Mouse (Mus musculus) kidney, adult 2 months (tissue): ENCODE measurements around the gene Rasal3.

Experiments used
- CTCF ChIP-seq: fragments of 200-500 bp; conservative IDR thresholded peaks from 2 replicates; pipeline ENCODE4 v1.5.1; 2011; ENCODE audit warnings: low read depth, mild to moderate bottlenecking, control low read depth, low read length, moderate library complexity, mixed read lengths; ENCODE audit not compliant: insufficient read depth, insufficient read length
- POLR2A ChIP-seq: fragments of 200-500 bp; IDR thresholded peaks from one replicate; pipeline ENCODE4 v1.6.1; 2011; ENCODE audit warnings: low read depth, low read length, control low read depth

DNA sequence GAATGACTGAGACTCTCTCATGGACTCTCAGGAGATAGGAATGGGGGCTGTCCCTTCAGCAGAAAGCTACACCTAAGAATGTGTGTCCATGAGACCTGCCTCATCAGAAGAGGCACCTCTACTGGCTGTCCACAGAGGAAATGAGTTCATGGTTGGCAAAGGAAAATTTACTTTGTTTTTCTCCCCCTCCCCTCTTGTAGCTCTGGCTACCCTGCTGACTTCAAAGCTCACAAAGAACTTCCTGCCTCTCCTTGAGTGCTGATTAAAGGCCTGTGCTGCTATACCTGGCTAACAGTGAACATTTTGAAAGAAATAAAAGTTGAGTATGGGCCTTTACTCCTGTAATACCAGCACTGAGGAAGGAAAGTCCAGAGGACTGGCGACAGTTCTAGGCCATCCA is 62.3 kb downstream of the Rasal3 start:
- TF ChIP-seq CTCF, result no peak
- no peak for TF ChIP-seq POLR2A
